Mouse (Mus musculus) forebrain, embryonic 12.5 days (tissue): Measurements from ENCODE around the gene Phf1. TPM values are rescaled to one million over a fixed set of nuclear protein-coding genes. Genes with fewer than 3 reads are reported as not detected.
"Not testable (repeated sequence)": the region's sequence is repeated elsewhere in the genome, so short reads cannot be mapped to it uniquely, and the experiment has no call there.

Source experiments
- ATAC-seq: fragments of 200-750 bp; cut with Nextera tagmentation; 2 replicates; pipeline ENCODE4 v1.8.0; 2017; ENCODE audit warnings: moderate TSS enrichment; ENCODE audit not compliant: low FRiP score
- H3K27ac ChIP-seq: fragments of 300-500 bp; sonication (generic); 2 replicates; pipeline ENCODE4 v1.5.1; 2016; ENCODE audit warnings: mild to moderate bottlenecking
- H3K27me3 ChIP-seq: fragments of 300-500 bp; sonication (generic); 2 replicates; pipeline ENCODE4 v1.6.1; 2016; ENCODE audit warnings: mild to moderate bottlenecking
- H3K36me3 ChIP-seq: fragments of 300-500 bp; sonication (generic); replicated peaks from 2 replicates; pipeline ENCODE4 v1.6.1; 2016; ENCODE audit warnings: mild to moderate bottlenecking
- H3K4me1 ChIP-seq: fragments of 300-500 bp; sonication (generic); 2 replicates; pipeline ENCODE4 v1.6.1; 2016
- H3K4me2 ChIP-seq: fragments of 300-500 bp; sonication (generic); 2 replicates; pipeline ENCODE4 v1.6.1; 2016; ENCODE audit warnings: mild to moderate bottlenecking, moderate library complexity
- H3K4me3 ChIP-seq: fragments of 300-500 bp; sonication (generic); replicated peaks from 2 replicates; pipeline ENCODE4 v1.5.1; 2016; ENCODE audit warnings: mild to moderate bottlenecking
- H3K9ac ChIP-seq: fragments of 300-500 bp; sonication (generic); 2 replicates; pipeline ENCODE4 v1.6.1; 2016; ENCODE audit warnings: mild to moderate bottlenecking
- H3K9me3 ChIP-seq: fragments of 300-500 bp; sonication (generic); 2 replicates; pipeline ENCODE4 v1.6.1; 2016
- WGBS: fragments of 180-500 bp; shearing (Covaris S2); methylation state at CpG from one replicate; pipeline ENCODE4 v1.1.7; 2016; 5-methylcytosine and 5-hydroxymethylcytosine counted together
- microRNA-seq: library from miRNA; unstranded; fragments of <30 nt; microRNA quantifications from one replicate; pipeline ENCODE4, GENCODE M21; 2017
- polyA plus RNA-seq: library from polyadenylated mRNA; unstranded; fragments of >200 nt; fragmentation: Nextera tagmentation; extraction: Ambion mirVana; gene quantifications from 2 replicates; pipeline ENCODE4 v1.2.1, GENCODE M21; 2016

Phf1 gene
- polyA plus RNA-seq, 1 experiment from 2014 or later: 8.6 TPM

DNA sequence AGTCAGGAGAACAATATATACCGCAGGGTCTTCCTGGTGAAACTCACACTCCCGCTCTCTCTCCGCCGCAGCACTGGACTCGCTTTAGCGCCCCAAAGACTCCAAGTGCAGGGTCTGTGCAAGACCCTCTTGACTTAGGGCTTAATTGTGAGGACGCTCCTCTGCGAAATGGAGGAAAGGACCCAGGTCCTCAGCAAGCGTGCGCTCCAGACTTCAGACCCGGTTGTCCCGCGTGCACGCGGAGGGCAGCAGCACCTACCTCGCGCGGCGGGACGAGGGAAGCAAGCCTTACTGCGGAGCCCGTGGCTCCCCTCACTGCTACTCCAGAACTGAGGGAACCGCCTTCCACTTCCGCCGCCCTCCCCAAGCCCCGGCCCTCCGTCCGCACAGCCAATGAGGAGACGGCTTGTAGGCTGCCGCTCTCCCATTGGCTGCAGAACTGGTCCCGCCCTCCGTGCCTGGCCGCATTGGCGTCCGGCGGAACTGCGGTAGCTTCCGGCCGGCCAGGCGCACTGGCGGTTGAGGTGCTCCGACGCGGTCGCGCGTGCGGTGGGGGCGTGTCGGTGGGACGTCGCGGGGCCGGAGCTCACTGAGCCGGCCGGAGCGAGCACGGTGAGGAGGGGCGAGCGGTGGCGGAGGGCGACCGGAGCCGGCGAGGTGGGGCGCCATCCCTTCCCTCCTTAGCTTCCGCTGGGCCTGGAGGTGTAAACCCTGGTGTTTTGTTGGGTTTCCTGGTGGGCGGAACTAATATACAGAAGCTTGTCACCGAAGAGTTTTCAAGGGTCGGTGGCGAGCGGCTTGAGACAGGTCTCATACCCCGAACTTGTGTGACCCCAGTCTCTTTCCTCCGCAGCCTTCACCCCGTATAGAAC is 40.1 kb downstream of the Phf1 start, which contains the start of gene Zbtb9:
TSS of gene Zbtb9 (plus strand) at position 465 of the 872 bp plus-strand sequence.
- peak; percentile 99 for ATAC-seq
- H3K9me3 ChIP-seq: no peaks in the 10 kb centered on the region
- peak within 1 kb of the TSS; percentile 98 for H3K4me2 ChIP-seq
- WGBS: under 1% methylated on average over 75 of the region's 75 CpGs
- peaks cover 47% of the 10 kb centered on the region for H3K36me3 ChIP-seq
- peaks cover 49% of the 10 kb centered on the region for H3K4me1 ChIP-seq
- peak within 1 kb of the TSS; percentile 83 for H3K27ac ChIP-seq
- no peaks in the 10 kb centered on the region for H3K27me3 ChIP-seq
- H3K4me3 ChIP-seq: peak within 1 kb of the TSS; percentile 88
- H3K9ac ChIP-seq: peak within 1 kb of the TSS; percentile 89

GRCm38 (mm10) chr17:26974547-26974946 is 41.7 kb downstream of the Phf1 start:
- peaks cover 58% of the 10 kb centered on the region for H3K36me3 ChIP-seq
- no peaks in the 10 kb centered on the region for H3K9me3 ChIP-seq
- H3K4me2 ChIP-seq: peak overlapping the region; percentile 98; the same call in 1 of the 2 replicates
- H3K27me3 ChIP-seq: no peaks in the 10 kb centered on the region
- H3K9ac ChIP-seq: 0 out of 2 replicates have a peak overlapping the region, but pooled peaks have one; percentile 89
- no peak overlapping the region for H3K27ac ChIP-seq
- no peak for ATAC-seq
- H3K4me1 ChIP-seq: peaks cover 49% of the 10 kb centered on the region
- WGBS: 93% methylated on average over 15 of the region's 15 CpGs
- 0 out of 2 replicates have a peak overlapping the region, but pooled peaks have one; percentile 88 for H3K4me3 ChIP-seq

GRCm38 (mm10) chr17:26975415-26975814 is 42.6 kb downstream of the Phf1 start:
- Histone ChIP-seq H3K27ac (no peak overlapping the region), H3K4me3 (no peak overlapping the region), H3K27me3 (no peaks in the 10 kb centered on the region), H3K4me2 (no peak overlapping the region), H3K9ac (no peak overlapping the region), H3K4me1 (peaks cover 49% of the 10 kb centered on the region), H3K9me3 (no peaks in the 10 kb centered on the region), H3K36me3 (peaks cover 61% of the 10 kb centered on the region)
- no peak for ATAC-seq

GRCm38 (mm10) chr17:26977354-26977753 is 44.5 kb downstream of the Phf1 start:
- not testable (repeated sequence) for H3K4me3 ChIP-seq, H3K27ac ChIP-seq, H3K9me3 ChIP-seq, H3K4me2 ChIP-seq, H3K9ac ChIP-seq, H3K27me3 ChIP-seq, ATAC-seq
- WGBS: 94% methylated on average over 6 of the region's 6 CpGs
- Histone ChIP-seq H3K36me3 (peaks cover 57% of the 10 kb centered on the region), H3K4me1 (peaks cover 35% of the 10 kb centered on the region)

GRCm38 (mm10) chr17:26979426-26979825 is 46.6 kb downstream of the Phf1 start:
- H3K27me3 ChIP-seq: no peaks in the 10 kb centered on the region
- H3K4me2 ChIP-seq: no peak overlapping the region
- WGBS: 66% methylated on average over 2 of the region's 2 CpGs
- H3K4me3 ChIP-seq: no peak overlapping the region
- H3K27ac ChIP-seq: no peak overlapping the region
- H3K9ac ChIP-seq: no peak overlapping the region
- peaks cover 22% of the 10 kb centered on the region for H3K4me1 ChIP-seq
- ATAC-seq: no peak
- H3K36me3 ChIP-seq: peaks cover 56% of the 10 kb centered on the region
- H3K9me3 ChIP-seq: no peaks in the 10 kb centered on the region

DNA sequence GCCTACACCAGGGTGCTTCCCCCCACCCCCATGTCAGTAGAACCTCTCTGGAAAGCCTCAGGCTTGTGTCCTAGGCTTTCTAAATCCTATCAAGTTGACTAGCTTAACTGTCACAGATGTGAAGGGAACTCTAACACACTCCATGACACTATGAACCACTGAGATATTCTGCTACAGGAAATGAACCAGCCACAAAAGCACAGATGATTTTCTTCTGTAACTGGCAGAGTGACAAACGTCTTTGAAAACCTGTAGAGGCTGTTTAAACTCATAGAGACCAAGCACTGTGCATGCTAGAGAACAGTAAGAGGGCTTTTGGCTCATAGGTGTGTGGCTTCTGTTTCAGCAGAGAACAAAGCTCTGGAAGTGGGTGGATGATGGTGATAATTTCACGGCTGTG is 48.2 kb downstream of the Phf1 start:
- Histone ChIP-seq H3K36me3 (peaks cover 40% of the 10 kb centered on the region), H3K9me3 (no peaks in the 10 kb centered on the region), H3K4me2 (no peak overlapping the region), H3K27me3 (no peaks in the 10 kb centered on the region), H3K4me1 (peaks cover 8% of the 10 kb centered on the region; the same call in 1 of the 2 replicates), H3K4me3 (no peak overlapping the region), H3K27ac (no peak overlapping the region), H3K9ac (no peak overlapping the region)
- 73% methylated on average over 2 of the region's 2 CpGs for WGBS
- no peak for ATAC-seq

GRCm38 (mm10) chr17:26983382-26983781 is 50.5 kb downstream of the Phf1 start:
- no peak for ATAC-seq
- Histone ChIP-seq H3K9me3 (no peaks in the 10 kb centered on the region), H3K4me2 (no peak overlapping the region), H3K9ac (no peak overlapping the region), H3K4me1 (no peaks in the 10 kb centered on the region), H3K36me3 (peaks cover 19% of the 10 kb centered on the region), H3K4me3 (no peak overlapping the region), H3K27ac (no peak overlapping the region), H3K27me3 (no peaks in the 10 kb centered on the region)
- 92% methylated on average over 4 of the region's 4 CpGs for WGBS

GRCm38 (mm10) chr17:26985503-26986179 is 52.8 kb downstream of the Phf1 start:
- no peak overlapping the region for H3K4me3 ChIP-seq
- H3K36me3 ChIP-seq: peaks cover 3% of the 10 kb centered on the region; the same call in 1 of the 2 replicates
- no peaks in the 10 kb centered on the region for H3K9me3 ChIP-seq
- H3K9ac ChIP-seq: no peak overlapping the region
- H3K27ac ChIP-seq: no peak overlapping the region
- H3K4me2 ChIP-seq: no peak overlapping the region
- H3K27me3 ChIP-seq: no peaks in the 10 kb centered on the region
- 92% methylated on average over 10 of the region's 10 CpGs for WGBS
- no peaks in the 10 kb centered on the region for H3K4me1 ChIP-seq
- no peak for ATAC-seq

Small RNA genes lying within 50 kb of the gene (microRNA-seq; reads per million reads assigned to microRNA genes)
- not detected for gene Gm27775
- 0.73 reads per million for gene Mir3083
- gene Mir6968: 1.9 reads per million

Other genes starting within 250 kb of the Phf1 start
- 7.6 and 8.4 TPM in 2 replicates for gene Crebrf, start 217.4 kb upstream of the Phf1 start, polyA plus RNA-seq
- gene Bnip1, start 152.0 kb upstream of the Phf1 start, polyA plus RNA-seq: 42.3 and 47.6 TPM in 2 replicates
- not detected in 2 replicates for gene Nkx2-5, start 88.0 kb upstream of the Phf1 start, polyA plus RNA-seq
- gene Kifc5b, start 16.0 kb upstream of the Phf1 start, polyA plus RNA-seq: 9.7 and 9.8 TPM in 2 replicates
- 155 and 161 TPM in 2 replicates for gene Cuta, start 6.5 kb downstream of the Phf1 start, polyA plus RNA-seq
- gene Syngap1, start 8.2 kb downstream of the Phf1 start, polyA plus RNA-seq: 3.9 and 4.8 TPM in 2 replicates
- 18.9 and 20.0 TPM in 2 replicates for gene Zbtb9, start 40.1 kb downstream of the Phf1 start, polyA plus RNA-seq
- 3.0 and 3.1 TPM in 2 replicates for gene Bak1, start 96.0 kb downstream of the Phf1 start, polyA plus RNA-seq
- 1.6 and 3.3 TPM in 2 replicates for gene Itpr3, start 124.3 kb downstream of the Phf1 start, polyA plus RNA-seq
- 274 and 306 TPM in 2 replicates for gene Uqcc2, start 200.9 kb downstream of the Phf1 start, polyA plus RNA-seq
- 0.13 TPM in 1 of 2 replicates, not detected in the other for gene Ip6k3, start 234.7 kb downstream of the Phf1 start, polyA plus RNA-seq